Mouse (Mus musculus) spleen, embryonic (tissue): ENCODE measurements around the gene Notch2.

ENCODE experiments used
- CTCF ChIA-PET: fragments of 350-600 bp; sonication (Branson Sonifier 250); formaldehyde crosslinking; loops from one replicate; lab custom pipeline; 2022; lab: Charles Lee

Notch2 gene

DNA sequence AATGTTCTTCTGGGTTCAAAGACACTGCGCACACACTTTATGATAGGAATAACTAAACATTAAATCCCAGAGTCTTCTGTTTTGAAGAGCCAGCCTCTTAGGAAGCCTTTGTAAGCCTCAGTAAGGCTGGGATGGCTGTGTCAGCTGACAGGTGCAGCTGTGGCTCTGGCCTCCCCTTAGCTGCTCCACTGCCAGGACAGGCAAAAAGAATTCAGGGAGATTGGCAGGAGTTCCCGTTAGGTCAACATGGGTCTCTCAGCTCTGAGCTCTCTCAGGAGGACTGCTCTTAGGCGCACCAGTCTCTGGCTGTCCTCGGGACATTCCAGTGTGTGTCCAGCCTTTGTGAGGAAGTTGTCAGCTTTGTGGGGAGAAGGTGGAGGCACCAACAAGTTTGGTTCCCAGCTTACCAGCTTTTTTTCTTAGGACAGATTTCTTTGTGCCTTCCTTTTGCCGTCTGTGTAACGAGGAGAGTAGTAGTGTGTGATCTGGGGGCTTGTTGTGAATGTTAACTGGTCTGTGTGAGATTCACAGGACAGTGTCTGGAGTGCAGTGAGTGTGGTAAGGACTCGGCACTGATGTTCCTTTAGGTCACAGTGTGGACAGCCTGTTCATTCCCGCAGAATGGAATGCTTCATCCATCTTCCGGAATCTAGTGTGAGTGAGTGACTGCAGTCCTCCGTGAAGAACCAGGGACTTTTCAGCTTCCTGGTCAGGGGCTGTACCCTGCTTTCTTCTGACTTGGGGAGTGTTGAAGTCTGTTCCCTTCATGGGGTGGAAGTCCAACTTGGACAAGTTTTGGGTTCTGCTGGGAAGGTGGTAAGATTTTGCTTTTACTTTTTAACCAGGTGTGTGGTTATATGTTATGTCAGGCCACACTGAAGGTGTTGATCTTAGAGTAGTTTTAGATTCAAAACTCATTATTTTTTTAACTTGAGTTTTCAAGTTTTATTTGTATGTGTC, 12.9 kb downstream of the Notch2 start:
- CTCF ChIA-PET: no interaction called here

DNA sequence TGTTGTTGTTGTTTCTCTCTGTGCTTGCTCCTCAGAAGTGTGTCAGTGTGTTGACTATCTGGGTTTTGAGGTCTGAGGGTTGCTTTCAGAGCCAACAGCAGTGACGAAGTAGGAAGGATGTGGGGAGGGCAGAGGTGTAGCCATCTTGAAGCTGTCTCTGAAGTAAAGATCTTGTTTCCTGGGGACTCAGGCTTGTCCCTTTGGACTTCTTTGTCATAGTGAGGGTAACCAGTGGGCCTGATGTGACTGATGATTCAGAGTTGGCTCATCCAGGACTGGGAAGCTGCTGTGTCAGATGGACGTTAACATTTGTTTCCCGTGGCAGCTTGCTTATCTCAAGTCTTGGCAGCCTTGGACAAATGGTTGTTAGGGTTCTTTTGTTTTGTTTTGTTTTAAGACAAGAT, 14.0 kb downstream of the Notch2 start:
- CTCF ChIA-PET: interaction anchor here (1.1 to 1.4 kb wide), 2 partner anchors 11 to 53 kb away, joined by 3 to 5 read pairs; no protein-coding TSS in a partner anchor

DNA sequence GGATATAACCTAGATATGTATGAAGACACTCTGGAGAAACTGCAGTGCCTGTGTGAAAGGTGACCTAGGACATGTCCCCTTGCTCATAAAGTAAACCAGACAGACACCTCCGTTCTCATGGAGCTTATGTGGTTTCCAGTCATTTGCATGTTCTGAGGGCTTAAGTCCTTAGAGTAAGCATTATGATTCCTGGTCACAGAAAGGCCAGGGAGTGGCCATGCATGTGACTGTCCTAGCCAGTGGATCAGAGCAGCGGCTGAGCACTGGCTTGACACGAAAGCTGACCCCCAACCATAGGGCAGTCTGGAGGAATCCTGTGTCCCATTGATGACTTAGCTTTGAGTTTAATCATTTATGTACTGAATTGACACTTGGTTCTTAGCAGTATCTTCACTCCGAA, 14.7 kb downstream of the Notch2 start:
- CTCF ChIA-PET: interaction anchor here (0.7 to 1.4 kb wide), 3 partner anchors 12 to 66 kb away, joined by 3 to 5 read pairs (median 3); no protein-coding TSS in a partner anchor

DNA sequence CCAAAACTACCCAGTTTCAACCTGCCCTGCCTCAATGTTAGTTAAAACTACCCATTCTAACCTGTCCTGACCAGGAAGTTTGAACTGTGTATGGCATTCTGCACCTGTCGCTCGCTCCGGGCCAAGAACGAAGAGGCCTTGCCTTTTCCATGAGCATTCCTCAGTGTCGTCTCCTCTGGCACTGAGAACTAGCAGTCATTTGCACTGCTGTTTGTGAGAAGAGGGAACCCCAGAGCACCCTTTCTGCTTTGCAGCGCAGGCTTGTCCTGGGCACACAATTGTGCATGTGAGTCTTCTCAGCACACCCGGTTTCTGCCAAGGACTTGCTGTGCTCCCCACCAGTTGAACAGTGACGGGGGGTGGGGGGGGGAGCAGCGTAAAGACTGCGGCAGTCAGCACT, 15.6 kb downstream of the Notch2 start:
- CTCF ChIA-PET: no interaction called here

DNA sequence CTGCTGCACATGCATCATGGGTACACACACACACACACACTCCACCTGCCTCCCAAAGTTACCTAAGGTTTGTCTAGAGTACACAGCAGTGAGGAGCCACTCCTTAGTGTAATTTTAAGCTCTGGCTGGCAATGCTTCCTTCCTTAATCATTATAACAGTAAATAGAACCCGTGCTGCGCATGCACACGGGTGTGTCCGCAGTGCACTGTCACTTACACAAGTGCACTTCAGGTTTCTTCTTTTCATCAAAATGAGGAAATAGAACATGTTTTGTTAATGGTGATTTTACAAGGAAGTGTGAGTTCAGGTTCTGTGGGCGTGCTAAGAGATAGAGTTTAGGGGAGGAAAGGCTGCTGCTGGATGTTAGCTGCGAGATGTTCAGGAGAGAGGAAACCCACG, 17.8 kb downstream of the Notch2 start:
- CTCF ChIA-PET: interaction anchor here (0.6 to 0.7 kb wide), 2 partner anchors 43 to 196 kb away, joined by 3 to 5 read pairs; no protein-coding TSS in a partner anchor

DNA sequence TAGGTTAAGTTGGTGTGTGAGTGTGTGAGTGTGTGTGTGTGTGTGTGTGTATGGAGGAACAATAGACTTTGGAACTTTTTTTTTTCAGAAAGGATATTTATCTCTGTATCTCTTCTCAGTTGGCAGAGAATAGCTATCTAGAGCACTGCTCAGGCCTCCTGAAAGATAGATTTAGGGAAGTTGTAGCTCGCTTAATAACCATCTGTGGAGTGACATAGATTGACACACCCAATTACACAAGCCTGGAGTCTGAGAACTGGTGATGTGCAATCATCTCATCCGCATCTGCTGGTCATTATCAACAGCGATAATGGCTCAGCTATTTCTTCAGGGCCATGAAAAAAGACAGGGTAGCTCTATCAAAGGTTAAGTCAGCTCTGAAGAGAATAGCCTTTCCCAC, 18.9 kb downstream of the Notch2 start:
- CTCF ChIA-PET: no interaction called here

DNA sequence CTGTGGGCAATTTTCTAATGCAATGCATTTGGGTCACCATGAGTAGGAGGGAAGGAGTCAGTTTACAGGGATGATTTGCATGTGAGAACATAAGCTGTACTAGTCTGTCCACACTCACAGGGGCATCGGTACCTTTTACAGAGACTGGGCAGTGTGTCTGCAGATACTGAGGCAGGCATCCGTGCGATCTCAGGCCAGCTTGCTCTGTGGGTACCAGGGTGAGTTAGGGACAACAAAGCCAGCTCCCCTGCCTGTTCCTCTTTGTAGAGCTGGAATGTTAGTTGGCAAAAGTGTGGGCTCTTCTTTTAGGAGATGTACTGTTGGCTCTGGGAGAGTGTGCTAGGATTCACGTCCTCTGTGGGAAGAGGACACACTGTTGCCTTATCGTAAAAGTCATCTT, 19.6 kb downstream of the Notch2 start:
- CTCF ChIA-PET: interaction anchor here (1.2 kb wide), 1 partner anchor 25 kb away, joined by 4 read pairs; no protein-coding TSS in a partner anchor

DNA sequence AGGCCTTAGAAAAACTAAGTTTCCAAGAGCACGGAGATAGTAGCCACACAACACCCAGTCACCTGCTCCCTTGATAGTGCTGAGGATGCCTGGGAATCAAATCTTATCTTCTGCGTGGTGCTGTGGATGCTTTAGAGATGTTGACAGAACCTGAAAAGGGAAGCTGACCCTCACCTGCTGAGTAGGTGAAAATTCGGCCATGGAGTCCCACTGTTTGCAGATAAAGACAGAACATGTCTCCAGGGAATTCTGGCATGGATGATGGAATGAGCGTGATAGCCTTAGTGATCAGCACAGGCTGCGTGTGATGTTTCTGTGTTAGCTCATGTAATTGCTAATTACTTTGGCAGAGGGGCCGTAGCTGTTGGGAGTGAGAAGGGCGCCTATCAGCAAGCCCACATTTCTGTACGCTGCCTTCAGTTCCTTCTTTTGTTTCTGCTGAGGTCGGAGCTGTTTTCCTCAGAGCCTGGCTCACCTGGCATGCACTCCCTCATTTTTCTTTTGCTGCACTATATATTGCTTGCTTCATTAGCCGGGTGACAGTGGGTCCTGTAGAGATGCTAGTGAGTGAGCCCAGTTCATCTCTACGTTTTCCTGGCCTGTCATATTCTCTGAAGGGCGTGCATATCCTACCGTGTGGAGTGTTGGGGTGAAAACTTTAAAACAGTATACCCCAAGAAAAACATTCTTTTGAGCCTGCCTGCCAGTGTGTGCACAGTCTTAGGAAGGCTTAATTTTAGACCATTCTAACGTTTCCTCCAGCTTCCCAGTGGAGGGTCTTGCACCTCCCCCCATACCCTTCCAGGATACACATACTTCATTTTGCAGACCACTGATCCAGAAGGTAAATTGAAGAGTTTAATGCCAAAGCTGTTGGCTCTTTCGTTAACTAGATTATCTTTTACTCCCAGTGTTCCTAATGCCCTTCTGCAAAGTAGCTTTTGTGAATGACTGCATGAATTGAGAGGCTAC, 21.6 kb downstream of the Notch2 start:
- CTCF ChIA-PET: interaction anchor here (0.7 kb wide), 1 partner anchor 12 kb away, joined by 3 read pairs; no protein-coding TSS in a partner anchor

DNA sequence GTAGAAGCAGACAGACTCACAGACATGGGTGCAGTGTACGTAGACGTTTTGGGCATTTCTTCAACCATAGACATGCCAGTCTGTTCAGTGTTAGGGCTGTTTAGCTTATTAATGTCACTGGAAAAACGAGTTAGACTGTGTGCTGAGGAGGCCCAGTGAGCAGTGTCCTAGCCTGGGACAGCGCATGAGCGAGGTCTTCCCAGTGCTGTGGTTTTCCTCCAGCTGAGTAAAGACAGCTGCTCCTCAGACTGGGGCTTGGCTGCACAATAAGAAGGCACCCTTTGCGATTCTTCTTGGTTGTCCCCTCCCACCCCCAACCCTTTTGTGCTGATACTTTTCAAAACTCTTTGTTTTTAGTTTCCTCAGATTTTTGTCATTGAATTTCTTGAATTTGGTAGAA, 22.8 kb downstream of the Notch2 start:
- CTCF ChIA-PET: no interaction called here

DNA sequence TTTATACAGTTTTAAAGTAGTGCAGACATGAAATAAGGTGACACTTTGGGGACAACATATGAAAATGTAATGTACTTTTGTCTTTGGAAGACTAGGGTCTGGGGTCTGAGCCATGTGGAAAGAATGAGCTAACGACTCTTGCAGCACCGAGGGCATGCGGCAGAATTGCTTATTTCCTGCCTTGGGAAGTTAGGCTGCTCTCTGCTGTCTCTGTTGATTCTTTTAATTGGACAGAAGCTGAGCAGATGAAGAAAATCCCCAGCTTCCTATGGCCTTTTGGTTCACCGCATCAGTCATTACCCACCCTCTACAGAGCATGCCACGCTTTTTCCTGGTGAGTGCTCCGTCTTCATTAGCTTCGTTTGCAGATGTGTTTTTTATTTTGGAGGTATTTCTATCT, 23.8 kb downstream of the Notch2 start:
- CTCF ChIA-PET: interaction anchor here (0.5 to 1.0 kb wide), 2 partner anchors 53 to 106 kb away, joined by 3 read pairs; no protein-coding TSS in a partner anchor

DNA sequence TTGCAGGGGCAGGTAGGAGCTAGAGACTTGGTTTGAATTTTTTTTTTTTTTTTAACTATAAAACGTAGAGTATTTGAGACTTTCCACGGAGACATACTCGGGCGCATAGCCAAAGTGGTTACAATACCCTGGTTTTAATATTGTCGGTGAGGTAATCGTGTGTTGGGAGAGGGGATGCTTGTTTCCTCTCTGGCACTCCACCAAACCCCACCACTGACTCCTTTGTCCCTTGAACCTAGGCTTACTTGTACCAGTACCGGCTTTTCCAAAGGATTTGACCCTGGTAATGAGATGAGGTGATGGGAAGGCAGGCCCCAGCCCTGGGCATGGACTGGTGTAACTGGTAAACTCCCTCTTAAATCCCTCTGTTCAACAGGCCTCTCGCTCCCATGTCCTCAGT, 25.3 kb downstream of the Notch2 start:
- CTCF ChIA-PET: interaction anchor here (0.5 to 0.6 kb wide), 2 partner anchors 82 to 690 kb away, joined by 3 to 6 read pairs; no protein-coding TSS in a partner anchor

DNA sequence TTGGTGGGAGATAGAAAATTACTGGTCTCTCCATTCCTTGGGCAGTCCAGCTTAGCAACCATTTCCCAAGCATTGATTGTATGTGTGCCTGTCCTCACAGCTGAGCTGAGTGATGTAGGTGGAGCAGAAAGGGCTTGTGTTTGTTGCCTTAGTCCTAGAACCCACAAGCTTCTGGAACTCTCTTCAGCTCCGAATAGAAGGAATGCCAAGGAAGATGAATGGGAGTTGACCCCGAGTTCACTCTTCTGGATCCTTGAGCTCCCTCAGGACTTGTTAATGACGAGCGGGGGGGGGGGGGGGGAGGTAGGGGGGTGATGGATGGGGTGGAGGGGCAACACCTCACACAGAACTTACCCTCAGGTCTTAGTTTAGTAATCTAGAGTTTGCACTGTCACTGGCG, 25.9 kb downstream of the Notch2 start:
- CTCF ChIA-PET: interaction anchor here (0.6 kb wide), 1 partner anchor 83 kb away, joined by 6 read pairs; no protein-coding TSS in a partner anchor

DNA sequence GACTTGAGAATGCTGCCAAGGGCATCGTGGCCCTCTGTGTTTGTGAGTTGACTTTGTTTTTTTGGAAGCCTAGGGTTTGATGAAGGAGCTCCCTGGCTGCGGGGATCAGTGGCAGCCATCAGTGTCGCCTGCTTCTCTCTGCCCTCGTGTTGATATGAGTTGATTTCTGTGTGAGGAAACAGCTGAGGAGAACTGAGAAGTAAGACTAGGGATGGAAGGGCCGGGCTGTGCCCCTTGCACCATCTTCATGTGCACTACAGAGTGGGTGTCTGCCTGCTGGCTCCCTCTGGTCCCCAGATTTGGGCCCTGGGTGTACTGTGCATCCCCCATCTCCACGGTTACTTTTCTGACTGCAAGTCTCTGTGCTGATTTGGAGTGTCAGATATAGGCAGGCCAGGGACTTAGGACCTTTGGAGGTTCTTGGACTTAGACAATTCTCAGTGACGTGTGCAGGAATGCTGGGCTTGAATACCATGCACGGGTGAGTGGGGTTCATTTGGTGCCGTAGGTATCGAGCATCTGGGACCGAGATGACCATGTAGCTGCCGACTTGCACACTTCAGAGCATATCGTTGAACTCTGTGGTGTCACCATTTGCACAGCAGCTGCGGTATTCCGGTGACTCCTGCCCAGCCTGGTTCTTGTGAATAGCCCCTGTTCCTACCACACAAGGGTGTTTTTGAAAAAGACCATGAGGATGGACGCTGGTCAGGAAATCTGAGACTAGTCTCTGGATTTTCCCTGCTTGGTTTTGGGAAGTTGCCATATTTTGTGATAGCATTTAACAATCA, 26.5 kb downstream of the Notch2 start:
- CTCF ChIA-PET: interaction anchor here (0.5 kb wide), 1 partner anchor 10 kb away, joined by 6 read pairs; no protein-coding TSS in a partner anchor

DNA sequence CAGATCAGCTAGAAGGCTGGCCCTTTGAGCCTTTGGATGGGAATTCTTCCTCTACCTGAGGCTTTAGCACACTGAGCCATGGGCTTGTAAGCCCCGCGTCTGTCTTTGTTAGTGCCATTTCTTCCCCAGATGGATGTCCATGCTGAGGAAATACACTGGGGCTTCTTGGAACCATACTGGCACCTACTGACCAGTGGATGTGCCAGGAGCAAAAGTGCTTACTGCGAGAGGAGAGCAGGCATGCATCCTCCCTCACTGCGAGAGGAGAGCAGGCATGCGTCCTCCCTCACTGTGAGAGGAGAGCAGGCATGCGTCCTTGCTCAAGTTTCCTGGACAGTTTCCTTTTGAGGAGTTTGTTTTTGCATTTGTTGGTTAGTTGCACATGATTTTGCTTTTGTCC, 27.5 kb downstream of the Notch2 start:
- CTCF ChIA-PET: no interaction called here

DNA sequence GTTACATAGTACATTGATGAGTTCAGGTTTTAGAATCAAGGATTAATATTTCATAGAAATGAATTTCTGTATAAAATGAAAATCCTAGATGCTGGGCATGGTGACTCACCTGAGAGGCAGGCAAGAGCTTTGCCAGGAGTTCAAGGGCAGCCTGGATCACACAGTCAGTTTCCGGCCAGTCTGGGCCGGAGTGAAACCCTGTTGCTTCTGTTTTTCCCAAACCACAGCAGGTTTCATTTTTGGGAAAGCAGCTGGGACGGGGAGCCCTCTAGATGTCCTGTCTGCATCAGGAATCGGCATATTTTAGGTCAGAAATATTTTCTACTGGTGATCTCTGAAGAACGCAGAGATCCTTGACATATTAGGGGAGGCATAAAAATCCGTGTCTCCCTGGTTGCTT, 29.0 kb downstream of the Notch2 start:
- CTCF ChIA-PET: no interaction called here

DNA sequence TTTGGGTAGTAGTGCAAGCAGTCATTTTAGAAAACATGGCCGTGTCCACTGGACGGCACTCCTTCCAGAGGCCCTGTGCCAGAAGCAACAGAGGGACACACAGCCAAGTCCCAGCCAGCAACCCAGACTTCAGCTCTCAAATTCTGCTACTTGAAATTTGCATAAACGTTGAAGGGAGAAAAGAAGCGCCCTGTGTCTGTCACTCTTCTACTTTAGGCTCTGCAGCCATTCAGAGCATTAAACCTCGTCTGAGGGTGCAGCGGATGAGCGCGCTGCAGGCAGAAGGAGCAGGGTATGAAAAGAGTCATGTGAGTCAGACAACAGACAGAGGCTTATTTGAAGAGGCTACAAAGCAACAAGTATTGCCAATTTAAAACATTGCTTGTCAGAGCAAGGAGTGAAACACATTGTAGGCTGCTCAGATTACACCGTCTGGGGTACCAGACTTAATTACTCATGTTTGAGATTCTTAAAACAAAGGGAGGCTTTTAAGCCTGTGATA, 29.7 kb downstream of the Notch2 start:
- CTCF ChIA-PET: no interaction called here

DNA sequence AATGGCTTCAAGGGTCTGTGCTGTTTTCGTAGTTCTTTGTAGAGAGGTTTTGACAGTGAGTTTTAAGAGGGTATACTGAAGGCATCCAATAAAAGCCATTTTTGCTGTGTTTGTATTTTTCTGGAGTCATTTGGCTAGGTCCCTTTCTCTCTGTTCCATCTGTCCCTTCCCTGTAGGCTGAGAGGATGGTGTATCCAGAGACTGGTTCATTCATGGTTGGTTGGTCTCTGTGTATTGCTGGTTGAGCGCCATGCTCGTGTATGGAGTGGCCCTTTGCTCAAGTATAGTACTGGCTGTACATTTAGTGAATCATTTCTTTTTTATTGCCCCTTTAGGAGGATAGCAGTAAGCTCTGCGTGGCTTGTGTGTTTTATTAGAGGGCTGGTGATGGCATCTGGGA, 30.3 kb downstream of the Notch2 start:
- CTCF ChIA-PET: interaction anchor here (0.6 kb wide), 1 partner anchor 92 kb away, joined by 4 read pairs; no protein-coding TSS in a partner anchor

DNA sequence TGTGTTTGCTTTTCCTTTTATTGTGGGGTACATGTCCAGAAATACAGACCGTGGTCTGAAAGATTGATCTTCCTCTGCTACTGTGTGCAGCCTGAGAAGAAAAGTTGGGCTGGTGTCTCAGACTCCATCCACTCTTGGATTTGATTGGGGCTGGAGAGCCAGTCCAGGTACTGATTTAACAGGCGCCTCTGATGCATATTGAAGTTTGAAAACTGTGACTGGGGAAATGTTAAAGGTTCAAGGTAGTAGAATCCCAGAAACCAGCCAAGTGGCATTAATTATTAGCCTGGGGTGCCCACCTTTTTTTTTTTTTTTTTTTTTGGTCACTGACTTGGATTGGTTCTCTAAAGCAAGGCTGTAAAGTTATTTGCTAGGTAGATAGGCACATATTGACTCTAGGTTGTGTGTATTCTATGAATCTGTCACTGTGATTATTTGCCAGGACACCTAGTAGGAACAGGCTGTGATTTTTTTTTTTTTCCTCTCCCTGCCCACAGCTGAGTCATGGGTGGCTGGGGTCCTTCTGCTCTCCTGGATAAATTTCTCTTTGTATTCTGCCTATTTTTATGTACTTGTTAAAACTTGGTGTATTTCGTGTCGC, 31.5 kb downstream of the Notch2 start:
- CTCF ChIA-PET: interaction anchor here (0.6 kb wide), 1 partner anchor 1109 kb away, joined by 6 read pairs; no protein-coding TSS in a partner anchor

DNA sequence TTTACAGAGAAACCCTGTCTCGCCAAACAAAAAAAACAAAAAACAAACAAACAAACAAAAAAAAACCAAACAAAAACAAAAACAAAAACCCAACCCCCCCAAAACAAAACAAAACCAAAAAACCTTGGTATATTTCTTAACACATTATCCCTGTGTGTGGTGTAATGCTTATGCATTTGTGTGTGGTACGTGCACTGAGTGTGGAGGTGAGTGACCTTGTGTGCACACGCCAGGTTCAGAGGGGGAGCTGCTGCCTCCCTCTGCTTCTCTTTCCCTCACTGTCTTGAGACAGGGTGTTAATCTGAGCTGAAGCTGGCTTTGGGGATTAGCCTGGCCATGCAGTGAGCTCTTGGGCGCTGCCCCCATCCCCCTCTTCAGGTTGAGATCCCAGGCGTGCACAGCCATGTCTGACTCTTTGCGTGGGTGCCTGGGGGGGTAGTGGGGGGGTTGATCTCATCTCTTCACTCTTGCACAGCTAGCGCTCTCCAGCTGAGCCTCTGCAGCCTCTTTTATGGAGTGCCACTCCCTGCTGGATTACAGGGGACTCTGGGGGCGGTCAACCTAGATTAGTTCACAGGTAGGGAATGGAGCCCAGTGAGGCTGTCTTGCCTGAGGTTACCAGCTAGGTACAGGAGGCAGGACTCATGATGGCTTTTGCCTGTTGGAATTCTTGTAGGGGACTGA, 32.3 kb downstream of the Notch2 start:
- CTCF ChIA-PET: interaction anchor here (0.6 kb wide), 1 partner anchor 1110 kb away, joined by 6 read pairs; no protein-coding TSS in a partner anchor
